23 mouse cellular contexts compared by ENCODE assay signal in the genomic region with DNA sequence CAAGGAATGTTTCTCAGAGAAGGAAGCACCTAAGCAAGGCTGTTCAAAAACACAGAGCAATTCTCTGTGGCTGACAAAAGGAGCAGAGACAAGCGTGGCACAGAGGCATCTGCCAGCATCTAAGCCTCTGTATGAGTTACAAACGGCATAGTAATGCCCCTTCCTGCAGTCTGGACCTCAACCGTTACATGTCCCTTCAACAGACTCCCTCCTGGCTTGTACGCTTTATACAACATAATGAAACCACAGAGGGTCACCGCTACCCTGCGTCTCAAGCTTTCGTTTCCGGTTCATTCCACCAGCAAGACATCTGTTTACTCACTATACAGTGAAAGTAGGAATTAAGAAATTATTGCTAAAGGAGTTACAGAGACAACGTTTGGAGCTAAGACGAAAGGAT. TPM values are rescaled to one million over a fixed set of nuclear protein-coding genes. Genes with fewer than 3 reads are reported as not detected.
"Had no signal": no experiment of that assay in that cellular context is flagged by ENCODE, and none has a peak within 500 bp of the region (broad histone marks: within the 10 kb centered on the region; RNA-seq: fewer than 3 reads in every experiment).

No protein-coding gene starts in this region.

- H3K9me3 ChIP-seq: intestine, embryonic 15.5 days; kidney, embryonic 15.5 days; limb, embryonic 15.5 days; neural tube, embryonic 13.5 days had no signal

- H3K9ac ChIP-seq: intestine, embryonic 15.5 days; kidney, embryonic 15.5 days; limb, embryonic 12.5 days; limb, embryonic 15.5 days; liver, embryonic 14.5 days; liver, postnatal 0 days; lung, embryonic 14.5 days; neural tube, embryonic 13.5 days had no signal

- DNase-seq: kidney, adult 11 months; kidney, adult 8-10 months; kidney, postnatal 10 days; kidney, postnatal 36 days; layer of hippocampus, postnatal 36 days; left cerebral cortex, postnatal 4 days; liver, postnatal 0 days; lung, embryonic 14.5 days; right cerebral cortex, adult 18-20 months; right cerebral cortex, postnatal 14 days; right cerebral cortex, postnatal 4 days; thymus, adult 2 months; thymus, postnatal 25 days had no signal

- H3K4me3 ChIP-seq: intestine, embryonic 15.5 days; kidney, embryonic 15.5 days; limb, embryonic 12.5 days; limb, embryonic 15.5 days; neural tube, embryonic 13.5 days had no signal

- H3K4me2 ChIP-seq: intestine, embryonic 15.5 days; kidney, embryonic 15.5 days; limb, embryonic 12.5 days; limb, embryonic 15.5 days; liver, embryonic 11.5 days; lung, embryonic 14.5 days; neural tube, embryonic 13.5 days had no signal

- H3K4me1 ChIP-seq: intestine, embryonic 15.5 days; limb, embryonic 12.5 days; limb, embryonic 15.5 days; neural tube, embryonic 13.5 days had no signal

- H3K27me3 ChIP-seq: intestine, embryonic 15.5 days; kidney, embryonic 15.5 days; limb, embryonic 12.5 days; limb, embryonic 15.5 days; neural tube, embryonic 13.5 days had no signal

- ATAC-seq: intestine, embryonic 15.5 days; liver, postnatal 0 days; lung, postnatal 0 days had no signal

- H3K27ac ChIP-seq: intestine, embryonic 15.5 days; kidney, embryonic 15.5 days; limb, embryonic 12.5 days; limb, embryonic 15.5 days; liver, embryonic 14.5 days; macrophage; neural tube, embryonic 13.5 days; stomach, postnatal 0 days had no signal

- H3K36me3 ChIP-seq: intestine, embryonic 15.5 days; kidney, embryonic 15.5 days; limb, embryonic 12.5 days; limb, embryonic 15.5 days; neural tube, embryonic 13.5 days had no signal

RNA-seq across cellular contexts. Expression of gene Ism1, which starts 34.1 kb away (rescaled TPM):
- polyA plus RNA-seq: liver, postnatal 0 days; macrophage had no signal
